ENCODE assay signal across 8 mouse cellular contexts in genomic region chr3:146184992-146185657, GRCm38 (mm10). TPM values are rescaled to one million over a fixed set of nuclear protein-coding genes. Genes with fewer than 3 reads are reported as not detected.
A peak's percentile ranks its signal among the peaks of the same experiment; 100 is the strongest.
DNase-seq lines count a peak whose midpoint lies in the region; ATAC-seq and TF ChIP-seq lines count a peak whose summit lies in the region.

No protein-coding gene starts in this region.

- H3K4me2 ChIP-seq in embryonic facial prominence, embryonic 11.5 days (ENCODE audit: low read depth, low read length): no peak overlapping the region
- H3K4me2 ChIP-seq in heart, embryonic 13.5 days: peak overlapping the region; percentile 30
- H3K4me2 ChIP-seq in kidney, embryonic 14.5 days (replicated peaks; ENCODE audit: low read depth, low read length): no peak overlapping the region
- no peak overlapping the region for H3K4me2 ChIP-seq in limb, embryonic 14.5 days (replicated peaks; ENCODE audit: low read depth, low read length, severe bottlenecking)
- H3K4me2 ChIP-seq in stomach, embryonic 16.5 days (ENCODE audit: low read depth, low read length): no peak overlapping the region

- H3K9ac ChIP-seq in embryonic facial prominence, embryonic 11.5 days (replicated peaks; ENCODE audit: low read length): no peak overlapping the region
- H3K9ac ChIP-seq in heart, embryonic 13.5 days: 0 out of 2 replicates have a peak overlapping the region, but pooled peaks have one; percentile 33
- H3K9ac ChIP-seq in kidney, embryonic 14.5 days (ENCODE audit: low read depth, low read length): no peak overlapping the region
- no peak overlapping the region for H3K9ac ChIP-seq in limb, embryonic 14.5 days (ENCODE audit: low read depth, low read length, severe bottlenecking)
- no peak overlapping the region for H3K9ac ChIP-seq in stomach, embryonic 16.5 days (ENCODE audit: low read length)

- TF ChIP-seq POLR2A in limb, embryonic 14.5 days (IDR thresholded peaks at IDR 0.05; ENCODE audit: borderline replicate concordance, extremely low read depth, insufficient read depth, insufficient read length): no peak

- no peaks in the 10 kb centered on the region for H3K4me1 ChIP-seq in embryonic facial prominence, embryonic 11.5 days (ENCODE audit: control insufficient read depth, insufficient read depth, low read length)
- H3K4me1 ChIP-seq in heart, embryonic 13.5 days: peaks cover 17% of the 10 kb centered on the region
- no peaks in the 10 kb centered on the region for H3K4me1 ChIP-seq in kidney, embryonic 14.5 days (ENCODE audit: control insufficient read depth, insufficient read depth, low read length)
- H3K4me1 ChIP-seq in limb, embryonic 14.5 days (ENCODE audit: control insufficient read depth, insufficient read depth, low read length): no peaks in the 10 kb centered on the region
- H3K4me1 ChIP-seq in stomach, embryonic 16.5 days (ENCODE audit: control insufficient read depth, insufficient read depth, low read length): no peaks in the 10 kb centered on the region

- DNase-seq in CD4-positive, CD25-positive, alpha-beta regulatory T cell, adult 2 months (ENCODE audit: low read depth, low spot score): peak; percentile 77
- DNase-seq in adrenal gland, postnatal 10 days: peak; percentile 70
- peak; percentile 83 for DNase-seq in embryonic facial prominence, embryonic 11.5 days (ENCODE audit: low spot score)
- DNase-seq in limb, embryonic 14.5 days (ENCODE audit: low spot score): peak; percentile 61
- DNase-seq in natural killer cell, adult 2 months (ENCODE audit: low spot score in 2 of 2): peak; percentile 18 to 28

- H3K27me3 ChIP-seq in embryonic facial prominence, embryonic 11.5 days (ENCODE audit: control insufficient read depth, insufficient read depth, low read length): no peaks in the 10 kb centered on the region
- no peaks in the 10 kb centered on the region for H3K27me3 ChIP-seq in heart, embryonic 13.5 days (replicated peaks)
- H3K27me3 ChIP-seq in kidney, embryonic 14.5 days (ENCODE audit: control insufficient read depth, insufficient read depth, low read length): no peaks in the 10 kb centered on the region
- H3K27me3 ChIP-seq in limb, embryonic 14.5 days (ENCODE audit: control insufficient read depth, insufficient read depth, low read length): no peaks in the 10 kb centered on the region
- no peaks in the 10 kb centered on the region for H3K27me3 ChIP-seq in stomach, embryonic 16.5 days (ENCODE audit: control insufficient read depth, insufficient read depth, low read length)

- H3K9me3 ChIP-seq in embryonic facial prominence, embryonic 11.5 days (replicated peaks; ENCODE audit: control insufficient read depth, low read length): no peaks in the 10 kb centered on the region
- H3K9me3 ChIP-seq in heart, embryonic 13.5 days: no peaks in the 10 kb centered on the region
- no peaks in the 10 kb centered on the region for H3K9me3 ChIP-seq in kidney, embryonic 14.5 days (ENCODE audit: control insufficient read depth, low read length)
- no peaks in the 10 kb centered on the region for H3K9me3 ChIP-seq in limb, embryonic 14.5 days (ENCODE audit: control insufficient read depth, low read length)
- no peaks in the 10 kb centered on the region for H3K9me3 ChIP-seq in stomach, embryonic 16.5 days (replicated peaks; ENCODE audit: control insufficient read depth, low read length)

- 0 out of 2 replicates have a peak, but pooled peaks have one; percentile 58 for ATAC-seq in embryonic facial prominence, embryonic 11.5 days (replicated peaks; ENCODE audit: insufficient number of reproducible peaks, low FRiP score, low TSS enrichment, low read depth)
- no peak for ATAC-seq in heart, embryonic 13.5 days (ENCODE audit: extremely low read depth, insufficient number of reproducible peaks, low FRiP score, low TSS enrichment)
- ATAC-seq in kidney, embryonic 14.5 days (ENCODE audit: low FRiP score, low TSS enrichment): peak; percentile 70
- peak; percentile 62 for ATAC-seq in limb, embryonic 14.5 days (ENCODE audit: low FRiP score, low read depth)
- peak; percentile 43; the same call in 1 of the 2 replicates for ATAC-seq in stomach, embryonic 16.5 days (ENCODE audit: insufficient read depth, low FRiP score)

- no peaks in the 10 kb centered on the region for H3K36me3 ChIP-seq in embryonic facial prominence, embryonic 11.5 days (replicated peaks; ENCODE audit: control insufficient read depth, insufficient read depth, low read depth, low read length)
- H3K36me3 ChIP-seq in heart, embryonic 13.5 days: no peaks in the 10 kb centered on the region
- H3K36me3 ChIP-seq in kidney, embryonic 14.5 days (ENCODE audit: control insufficient read depth, insufficient read depth, low read length): no peaks in the 10 kb centered on the region
- H3K36me3 ChIP-seq in limb, embryonic 14.5 days (ENCODE audit: control insufficient read depth, insufficient read depth, low read length): no peaks in the 10 kb centered on the region
- H3K36me3 ChIP-seq in stomach, embryonic 16.5 days (ENCODE audit: control insufficient read depth, insufficient read depth, low read length): no peaks in the 10 kb centered on the region

- WGBS in embryonic facial prominence, embryonic 11.5 days: 17% methylated on average over 13 of the region's 13 CpGs
- 19% methylated on average over 13 of the region's 13 CpGs for WGBS in heart, embryonic 13.5 days
- 37% methylated on average over 13 of the region's 13 CpGs for WGBS in kidney, embryonic 14.5 days
- WGBS in limb, embryonic 14.5 days: 36% methylated on average over 13 of the region's 13 CpGs
- WGBS in stomach, embryonic 16.5 days: 21% methylated on average over 13 of the region's 13 CpGs

- H3K4me3 ChIP-seq in embryonic facial prominence, embryonic 11.5 days (ENCODE audit: low read depth, low read length): no peak overlapping the region
- H3K4me3 ChIP-seq in heart, embryonic 13.5 days: no peak overlapping the region
- no peak overlapping the region for H3K4me3 ChIP-seq in kidney, embryonic 14.5 days (ENCODE audit: low read length)
- no peak overlapping the region for H3K4me3 ChIP-seq in limb, embryonic 14.5 days (replicated peaks; ENCODE audit: low read length)
- H3K4me3 ChIP-seq in stomach, embryonic 16.5 days (replicated peaks; ENCODE audit: low read length): no peak overlapping the region

- no peak overlapping the region for H3K27ac ChIP-seq in embryonic facial prominence, embryonic 11.5 days (replicated peaks; ENCODE audit: low read depth, low read length)
- H3K27ac ChIP-seq in heart, embryonic 13.5 days (replicated peaks): 0 out of 2 replicates have a peak overlapping the region, but pooled peaks have one; percentile 20
- no peak overlapping the region for H3K27ac ChIP-seq in kidney, embryonic 14.5 days (ENCODE audit: low read depth, low read length)
- no peak overlapping the region for H3K27ac ChIP-seq in limb, embryonic 14.5 days (replicated peaks; ENCODE audit: low read depth, low read length)
- no peak overlapping the region for H3K27ac ChIP-seq in stomach, embryonic 16.5 days (ENCODE audit: low read length)

RNA-seq across cellular contexts. Expression of gene Mcoln2, which starts 35.5 kb away (rescaled TPM):
- total RNA-seq in adrenal gland, postnatal 10 days (2021): 1 to 10 TPM; 1.7 to 1.9 TPM
- polyA plus RNA-seq in embryonic facial prominence, embryonic 11.5 days (2014; fragmentation: Nextera tagmentation; extraction: Ambion mirVana): 0.29 and 0.54 TPM in 2 replicates
- 0.42 and 0.57 TPM in 2 replicates for polyA plus RNA-seq in heart, embryonic 13.5 days (2015; fragmentation: Nextera tagmentation; extraction: Ambion mirVana)
- polyA plus RNA-seq in kidney, embryonic 14.5 days (2014; fragmentation: Nextera tagmentation; extraction: Ambion mirVana): 0.74 and 1.1 TPM in 2 replicates
- polyA plus RNA-seq in limb, embryonic 14.5 days (2012; rRNA removed): 3.5 and 3.6 TPM in 2 replicates
- 1.5 and 2.0 TPM in 2 replicates for polyA plus RNA-seq in limb, embryonic 14.5 days (2014; fragmentation: Nextera tagmentation; extraction: Ambion mirVana)
- polyA plus RNA-seq in stomach, embryonic 16.5 days (2015; fragmentation: Nextera tagmentation; extraction: Ambion mirVana): 2.2 and 2.5 TPM in 2 replicates

RNA-seq across cellular contexts. Expression of gene Lpar3, which starts 35.6 kb away (rescaled TPM):
- under 1 TPM; 0.15 to 0.69 TPM for total RNA-seq in adrenal gland, postnatal 10 days (2021)
- 0.88 and 1.3 TPM in 2 replicates for polyA plus RNA-seq in embryonic facial prominence, embryonic 11.5 days (2014; fragmentation: Nextera tagmentation; extraction: Ambion mirVana)
- polyA plus RNA-seq in heart, embryonic 13.5 days (2015; fragmentation: Nextera tagmentation; extraction: Ambion mirVana): 44.7 and 49.7 TPM in 2 replicates
- 0.27 and 0.83 TPM in 2 replicates for polyA plus RNA-seq in kidney, embryonic 14.5 days (2014; fragmentation: Nextera tagmentation; extraction: Ambion mirVana)
- 1.8 and 2.6 TPM in 2 replicates for polyA plus RNA-seq in limb, embryonic 14.5 days (2012; rRNA removed)
- polyA plus RNA-seq in limb, embryonic 14.5 days (2014; fragmentation: Nextera tagmentation; extraction: Ambion mirVana): 2.2 TPM in 2 replicates
- 1.3 and 1.4 TPM in 2 replicates for polyA plus RNA-seq in stomach, embryonic 16.5 days (2015; fragmentation: Nextera tagmentation; extraction: Ambion mirVana)

Comparison
In these comparisons a context has a peak if more than half of its experiments do, and no peak if none do; other contexts are left out.
1. DNase-seq: peak in every context shown above with its lines; median percentile 83 in embryonic facial prominence, embryonic 11.5 days; 77 in CD4-positive, CD25-positive, alpha-beta regulatory T cell, adult 2 months; 70 in adrenal gland, postnatal 10 days; 61 in limb, embryonic 14.5 days; 23 in natural killer cell, adult 2 months.
2. RNA of gene Lpar3, which starts 35.6 kb away (polyA plus RNA-seq): 44.7 to 49.7 TPM in heart, embryonic 13.5 days; 1.8 to 2.6 TPM in limb, embryonic 14.5 days, 1.3 to 1.4 TPM in stomach, embryonic 16.5 days, 0.88 to 1.3 TPM in embryonic facial prominence, embryonic 11.5 days and 0.27 to 0.83 TPM in kidney, embryonic 14.5 days; every median in the first group is over 10 times any median in the second.